Mouse (Mus musculus) CD8-positive naive resting alpha-beta T cell, adult 2 months (primary cell): ENCODE results near the gene Ahcyl2.

Experiments
- DNase-seq, 2 experiments: peaks; one replicate each; pipeline ENCODE4 v3.0.0; 2022; ENCODE audit warnings: low read depth in 2 of 2, low spot score in 2 of 2

Ahcyl2 gene

DNA sequence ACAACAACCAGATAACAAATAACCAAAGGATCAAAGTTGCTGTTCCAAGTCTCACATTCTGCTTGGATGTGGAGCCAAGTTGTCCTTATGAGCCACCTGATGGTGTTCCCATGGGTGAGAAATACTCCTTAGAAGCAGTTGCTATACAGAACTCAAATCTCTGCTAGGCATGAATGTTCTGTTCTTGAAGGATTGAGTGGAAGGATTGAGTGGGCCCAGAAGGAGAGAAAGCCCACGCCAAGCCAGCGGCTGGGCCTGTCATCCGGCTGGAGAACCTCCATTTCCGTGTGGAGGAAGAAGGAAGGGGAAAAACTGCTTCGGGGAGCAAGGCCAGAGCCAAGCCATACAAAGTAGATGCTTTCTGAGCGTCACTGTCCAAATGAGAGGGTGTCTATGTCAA lies 193.3 kb downstream of the Ahcyl2 start:
- no peak for DNase-seq
